Mouse (Mus musculus) CH12.LX (cell line): ENCODE data around the gene Zfhx3. TPM values are rescaled to one million over a fixed set of nuclear protein-coding genes. Genes with fewer than 3 reads are reported as not detected.
A peak's percentile ranks its signal among the peaks of the same experiment; 100 is the strongest.

Experiments used
- DNase-seq: peaks from one replicate; pipeline ENCODE4 v3.0.0-alpha.2; 2013; ENCODE audit errors: extremely low read depth
- H3K27ac ChIP-seq: 2 replicates; pipeline ENCODE4 v1.5.1; 2012; ENCODE audit warnings: low read depth, mild to moderate bottlenecking, control low read depth, moderate library complexity; ENCODE audit not compliant: insufficient read depth
- H3K27me3 ChIP-seq: replicated peaks from 2 replicates; pipeline ENCODE3; 2012; ENCODE audit warnings: inconsistent platforms
- H3K36me3 ChIP-seq, 2 experiments: replicated peaks in 1 of 2; 2 replicates each; pipeline versions ENCODE3 to v1.6.1; 2012; ENCODE audit warnings: inconsistent platforms in 1 of 2, low read length in 1 of 2, mild to moderate bottlenecking in 1 of 2, mixed read lengths in 1 of 2, moderate library complexity in 1 of 2; ENCODE audit not compliant: control insufficient read depth in 1 of 2, insufficient read depth in 1 of 2
- H3K4me1 ChIP-seq, 2 experiments: 2 replicates each; pipeline ENCODE4 v1.6.1; 2012; ENCODE audit warnings: inconsistent platforms in 1 of 2, moderate library complexity in 1 of 2; ENCODE audit not compliant: insufficient read depth in 2 of 2, control insufficient read depth in 1 of 2
- H3K4me2 ChIP-seq: 2 replicates; pipeline ENCODE4 v1.6.1; 2012; ENCODE audit warnings: low read depth, mild to moderate bottlenecking, control low read depth; ENCODE audit not compliant: poor library complexity, insufficient read depth, severe bottlenecking
- H3K4me3 ChIP-seq, 3 experiments: fragments of 150-350 bp in 1 of 3; sonication (generic) in 1 of 3; replicated peaks in 1 of 3; 2 replicates each; pipeline versions ENCODE3 to v1.5.1; 2011 to 2012; ENCODE audit warnings: low read depth in 2 of 3, low read length in 2 of 3, mild to moderate bottlenecking in 2 of 3, moderate library complexity in 2 of 3, control low read depth in 1 of 3, improper control_type of control experiment in 1 of 3, inconsistent platforms in 1 of 3, mixed read lengths in 1 of 3; ENCODE audit not compliant: poor library complexity in 1 of 3
- H3K79me2 ChIP-seq: replicated peaks from 2 replicates; pipeline ENCODE4 v1.6.1; 2012; ENCODE audit warnings: mild to moderate bottlenecking, moderate library complexity; ENCODE audit not compliant: control insufficient read depth, poor library complexity, insufficient read depth, severe bottlenecking; ENCODE audit errors: extremely low read depth
- H3K9ac ChIP-seq: 2 replicates; pipeline ENCODE4 v1.6.1; 2012; ENCODE audit warnings: low read depth, mild to moderate bottlenecking, control low read depth, moderate library complexity; ENCODE audit not compliant: insufficient read depth
- H3K9me3 ChIP-seq: replicated peaks from 2 replicates; pipeline ENCODE3; 2012; ENCODE audit warnings: low read length, inconsistent platforms, mixed read lengths
- CTCF ChIP-seq, 2 experiments: IDR thresholded peaks in 1 of 2; conservative IDR thresholded peaks in 1 of 2; 2 replicates each; pipeline ENCODE4 v1.5.1; 2011 to 2012; ENCODE audit warnings: low read depth in 2 of 2, low read length in 2 of 2, improper control_type of control experiment in 1 of 2, inconsistent platforms in 1 of 2, mild to moderate bottlenecking in 1 of 2, moderate library complexity in 1 of 2
- E2F4 ChIP-seq: IDR thresholded peaks from 2 replicates; pipeline ENCODE4 v1.6.1; 2011; ENCODE audit warnings: low read depth, low read length, improper control_type of control experiment; ENCODE audit not compliant: insufficient replicate concordance
- ELF1 ChIP-seq: IDR thresholded peaks from 2 replicates; pipeline ENCODE4 v1.6.1; 2014; ENCODE audit warnings: low read depth, mild to moderate bottlenecking, inconsistent platforms, low read length, improper control_type of control experiment
- EP300 ChIP-seq: IDR thresholded peaks from 2 replicates; pipeline ENCODE4 v1.6.1; 2011; ENCODE audit warnings: low read length, improper control_type of control experiment
- ETS1 ChIP-seq: conservative IDR thresholded peaks from 2 replicates; pipeline ENCODE4 v1.6.1; 2012; ENCODE audit warnings: low read depth, mild to moderate bottlenecking, inconsistent platforms, low read length, improper control_type of control experiment, moderate library complexity
- JUN ChIP-seq: IDR thresholded peaks from 2 replicates; pipeline ENCODE4 v1.6.1; 2011; ENCODE audit warnings: low read depth, mild to moderate bottlenecking, low read length, improper control_type of control experiment, moderate library complexity; ENCODE audit not compliant: insufficient read depth
- MAFK ChIP-seq: IDR thresholded peaks from 2 replicates; pipeline ENCODE4 v1.6.1; 2011; ENCODE audit warnings: low read length, improper control_type of control experiment; ENCODE audit not compliant: insufficient replicate concordance
- MAX ChIP-seq: IDR thresholded peaks from 2 replicates; pipeline ENCODE4 v1.6.1; 2011; ENCODE audit warnings: low read length, improper control_type of control experiment
- MXI1 ChIP-seq: IDR thresholded peaks from 2 replicates; pipeline ENCODE4 v1.6.1; 2011; ENCODE audit warnings: mild to moderate bottlenecking, low read depth, low read length, improper control_type of control experiment
- NELFE ChIP-seq: IDR thresholded peaks from 2 replicates; pipeline ENCODE4 v1.6.1; 2011; ENCODE audit warnings: low read depth, low read length, improper control_type of control experiment
- NRF1 ChIP-seq: IDR thresholded peaks from 2 replicates; pipeline ENCODE4 v1.6.1; 2014; ENCODE audit warnings: low read depth, mild to moderate bottlenecking, inconsistent platforms, low read length, improper control_type of control experiment, moderate library complexity
- POLR2A ChIP-seq: IDR thresholded peaks from 2 replicates; pipeline ENCODE4 v1.6.1; 2011; ENCODE audit warnings: low read depth, mild to moderate bottlenecking, improper control_type of control experiment, low read length
- RCOR1 ChIP-seq: conservative IDR thresholded peaks from 2 replicates; pipeline ENCODE4 v1.6.1; 2012; ENCODE audit warnings: low read depth, mild to moderate bottlenecking, inconsistent platforms, low read length, improper control_type of control experiment
- TBP ChIP-seq: conservative IDR thresholded peaks from 2 replicates; pipeline ENCODE4 v1.6.1; 2011; ENCODE audit warnings: low read depth, low read length, improper control_type of control experiment
- TCF12 ChIP-seq: IDR thresholded peaks from 2 replicates; pipeline ENCODE4 v1.6.1; 2014; ENCODE audit warnings: low read depth, mild to moderate bottlenecking, inconsistent platforms, low read length, improper control_type of control experiment
- ZC3H11A ChIP-seq: IDR thresholded peaks from 2 replicates; pipeline ENCODE4 v1.6.1; 2012; ENCODE audit warnings: low read depth, mild to moderate bottlenecking, inconsistent platforms, low read length, improper control_type of control experiment
- ZKSCAN1 ChIP-seq: IDR thresholded peaks from 2 replicates; pipeline ENCODE4 v1.6.1; 2012; ENCODE audit warnings: low read depth, inconsistent platforms, low read length, improper control_type of control experiment, borderline replicate concordance
- ZNF384 ChIP-seq: IDR thresholded peaks from 2 replicates; pipeline ENCODE4 v1.6.1; 2012; ENCODE audit warnings: low read depth, low read length, improper control_type of control experiment, inconsistent platforms
- dilution Hi-C: fragments of 300-500 bp; cut with MboI; formaldehyde crosslinking; loops from 2 replicates; pipeline ENCODE4 v1.14.3; 2020; ENCODE audit warnings: low sequenced_read_pairs; ENCODE audit not compliant: extremely low pct_unique_long_range_greater_than_20kb, extremely low pct_ligation_motif_present
- in situ Hi-C: fragments of 300-500 bp; cut with MboI; formaldehyde crosslinking; loops from 3 replicates; pipeline ENCODE4 v1.14.3; 2019; ENCODE audit warnings: low sequenced_read_pairs, low pct_ligation_motif_present, low pct_unique_long_range_greater_than_20kb, mixed read lengths
- polyA plus RNA-seq: library from polyadenylated mRNA; unstranded; fragments of >175 nt; gene quantifications from 2 replicates; pipeline ENCODE4 v1.2.1, GENCODE M21; 2012; ENCODE audit warnings: low read depth; ENCODE audit not compliant: insufficient read length
- total RNA-seq, 2 experiments: library from RNA; depleted of rRNA; stranded (reverse); fragments of 300-350 nt in 1 of 2; fragments of >200 nt in 1 of 2; gene quantifications; 2 replicates each; pipeline ENCODE4 v1.2.3; 2012 to 2014

Zfhx3 gene
- total and polyA plus RNA-seq, 3 experiments: 0.05 to 0.76 (median 0.68) TPM

DNA sequence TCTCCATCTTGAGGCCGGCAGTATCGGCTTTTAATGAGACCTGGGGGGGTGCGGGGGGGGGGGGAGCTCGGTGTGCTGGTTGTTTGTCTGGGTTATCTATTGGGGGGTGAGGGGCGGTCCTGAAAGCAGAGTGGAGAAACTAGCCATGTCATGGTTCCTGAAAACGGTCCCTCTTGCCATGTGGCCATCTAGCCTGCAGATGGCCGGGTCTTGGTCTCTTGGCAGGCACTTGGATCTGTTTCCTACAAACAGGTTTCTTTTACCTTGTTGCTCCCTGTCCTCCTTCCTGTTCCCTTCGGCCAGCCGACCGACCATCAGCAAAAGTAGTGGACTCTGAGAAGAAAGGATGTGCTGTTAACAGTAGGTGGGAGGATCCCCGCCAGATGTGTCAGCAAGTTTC is 904.4 kb downstream of the Zfhx3 start:
- DNase-seq: no peak
- no peaks in the 10 kb centered on the region for H3K79me2 ChIP-seq
- H3K9me3 ChIP-seq: no peaks in the 10 kb centered on the region
- H3K4me3 ChIP-seq: no peak overlapping the region
- TF ChIP-seq ZC3H11A (no peak), ZNF384 (no peak), CTCF (conservative IDR thresholded peaks at IDR 0.05 in 1 of 2, IDR thresholded peaks at IDR 0.05 in 1 of 2; ENCODE audit: low read depth in 2 of 2, low read length in 2 of 2) (no peak), EP300 (no peak), NELFE (no peak), POLR2A (no peak), TBP (no peak), RCOR1 (no peak), NRF1 (no peak), MXI1 (no peak), ZKSCAN1 (no peak), E2F4 (no peak), TCF12 (no peak), ETS1 (no peak), MAX (no peak), JUN (no peak)
- TF ChIP-seq, all 38 proteins: peak for 0
- dilution Hi-C loops (no loop called here), in situ Hi-C loops (no loop called here)
- H3K9ac ChIP-seq: no peak overlapping the region
- no peaks in the 10 kb centered on the region for H3K36me3 ChIP-seq
- H3K4me2 ChIP-seq: no peak overlapping the region
- peaks cover 12 to 24% of the 10 kb centered on the region in 2 experiments for H3K4me1 ChIP-seq
- H3K27me3 ChIP-seq: no peaks in the 10 kb centered on the region
- H3K27ac ChIP-seq: no peak overlapping the region

DNA sequence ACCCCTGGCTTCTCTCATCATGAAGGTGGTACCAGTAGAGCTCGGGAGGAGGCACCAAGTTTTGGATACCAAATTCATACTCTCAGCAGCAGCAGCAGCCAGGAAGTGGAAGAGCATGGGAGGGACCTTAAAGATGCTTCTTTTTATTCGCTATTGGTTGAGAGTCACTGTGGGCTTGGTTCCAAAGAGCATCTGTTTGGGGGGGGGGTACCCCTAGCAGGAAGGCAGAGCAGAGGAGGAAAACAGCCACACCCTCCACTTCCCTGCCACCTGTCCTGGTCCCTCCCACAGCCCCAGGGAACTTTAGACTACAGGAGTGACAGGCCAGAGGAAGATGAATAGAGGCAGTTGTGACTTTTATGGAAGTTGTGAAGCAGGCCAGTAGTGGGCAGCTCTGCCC is 904.9 kb downstream of the Zfhx3 start:
- dilution Hi-C loops: no loop called here
- Histone ChIP-seq H3K4me2 (no peak overlapping the region), H3K27ac (no peak overlapping the region)
- peak; percentile 59; the same call in 1 of the 2 replicates for TF ChIP-seq ELF1
- no peak for TF ChIP-seq MAFK
- TF ChIP-seq, all 38 proteins: peak for 1
- no peaks in the 10 kb centered on the region for H3K79me2 ChIP-seq
- no peak overlapping the region for H3K9ac ChIP-seq
- H3K36me3 ChIP-seq: no peaks in the 10 kb centered on the region
- no peaks in the 10 kb centered on the region for H3K9me3 ChIP-seq
- peak overlapping the region in 1 of 3 experiments; percentile 15 for H3K4me3 ChIP-seq
- peaks cover 12 to 24% of the 10 kb centered on the region in 2 experiments for H3K4me1 ChIP-seq
- in situ Hi-C loops: no loop called here
- DNase-seq: peak; percentile 68
- H3K27me3 ChIP-seq: no peaks in the 10 kb centered on the region
